Mouse (Mus musculus) CH12.LX (cell line): Measurements from ENCODE around the gene Grip1.

ENCODE experiments used
- CTCF ChIP-seq, 2 experiments: IDR thresholded peaks in 1 of 2; conservative IDR thresholded peaks in 1 of 2; 2 replicates each; pipeline ENCODE4 v1.5.1; 2011 to 2012; ENCODE audit warnings: low read depth in 2 of 2, low read length in 2 of 2, improper control_type of control experiment in 1 of 2, inconsistent platforms in 1 of 2, mild to moderate bottlenecking in 1 of 2, moderate library complexity in 1 of 2
- ETS1 ChIP-seq: conservative IDR thresholded peaks from 2 replicates; pipeline ENCODE4 v1.6.1; 2012; ENCODE audit warnings: low read depth, mild to moderate bottlenecking, inconsistent platforms, low read length, improper control_type of control experiment, moderate library complexity
- HCFC1 ChIP-seq: IDR thresholded peaks from 2 replicates; pipeline ENCODE4 v1.6.1; 2012; ENCODE audit warnings: low read depth, mild to moderate bottlenecking, inconsistent platforms, low read length, improper control_type of control experiment
- MXI1 ChIP-seq: IDR thresholded peaks from 2 replicates; pipeline ENCODE4 v1.6.1; 2011; ENCODE audit warnings: mild to moderate bottlenecking, low read depth, low read length, improper control_type of control experiment
- POLR2A ChIP-seq: IDR thresholded peaks from 2 replicates; pipeline ENCODE4 v1.6.1; 2011; ENCODE audit warnings: low read depth, mild to moderate bottlenecking, improper control_type of control experiment, low read length
- TCF12 ChIP-seq: IDR thresholded peaks from 2 replicates; pipeline ENCODE4 v1.6.1; 2014; ENCODE audit warnings: low read depth, mild to moderate bottlenecking, inconsistent platforms, low read length, improper control_type of control experiment
- USF1 ChIP-seq: IDR thresholded peaks from 2 replicates; pipeline ENCODE4 v1.6.1; 2014; ENCODE audit warnings: low read depth, mild to moderate bottlenecking, inconsistent platforms, low read length, improper control_type of control experiment
- ZC3H11A ChIP-seq: IDR thresholded peaks from 2 replicates; pipeline ENCODE4 v1.6.1; 2012; ENCODE audit warnings: low read depth, mild to moderate bottlenecking, inconsistent platforms, low read length, improper control_type of control experiment
- ZNF384 ChIP-seq: IDR thresholded peaks from 2 replicates; pipeline ENCODE4 v1.6.1; 2012; ENCODE audit warnings: low read depth, low read length, improper control_type of control experiment, inconsistent platforms

DNA sequence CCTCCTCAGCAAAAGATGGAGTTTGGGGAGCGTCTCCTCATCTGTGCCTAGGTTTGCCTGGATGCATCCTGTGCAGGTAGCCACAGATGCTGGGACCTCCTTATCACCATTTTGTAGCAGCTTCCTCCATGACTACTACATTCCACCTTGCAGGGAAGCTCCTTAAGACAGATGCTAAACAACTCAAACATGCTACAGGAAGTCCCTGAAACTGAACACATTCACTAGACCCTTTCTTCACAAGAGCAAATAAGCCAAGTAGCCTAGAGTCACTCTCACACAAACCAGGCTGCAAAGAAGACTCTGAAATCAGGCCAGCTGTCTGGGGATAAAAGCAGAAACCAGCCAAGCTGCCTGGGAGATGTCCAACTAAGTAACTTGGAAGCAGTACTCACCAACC lies 661.6 kb downstream of the Grip1 start:
- no peak for TF ChIP-seq CTCF (conservative IDR thresholded peaks at IDR 0.05 in 1 of 2, IDR thresholded peaks at IDR 0.05 in 1 of 2; ENCODE audit: low read depth in 2 of 2, low read length in 2 of 2)
- TF ChIP-seq MXI1: no peak
- TF ChIP-seq TCF12: no peak
- no peak for TF ChIP-seq ZC3H11A
- TF ChIP-seq POLR2A: no peak
- no peak for TF ChIP-seq ZNF384
- TF ChIP-seq ETS1: no peak
- TF ChIP-seq USF1: no peak
- TF ChIP-seq HCFC1: no peak
